Mouse (Mus musculus): ENCODE results near the gene Dchs2.
"Not testable (repeated sequence)": the region's sequence is repeated elsewhere in the genome, so short reads cannot be mapped to it uniquely, and the experiment has no call there.

The Dchs2 gene

DNA sequence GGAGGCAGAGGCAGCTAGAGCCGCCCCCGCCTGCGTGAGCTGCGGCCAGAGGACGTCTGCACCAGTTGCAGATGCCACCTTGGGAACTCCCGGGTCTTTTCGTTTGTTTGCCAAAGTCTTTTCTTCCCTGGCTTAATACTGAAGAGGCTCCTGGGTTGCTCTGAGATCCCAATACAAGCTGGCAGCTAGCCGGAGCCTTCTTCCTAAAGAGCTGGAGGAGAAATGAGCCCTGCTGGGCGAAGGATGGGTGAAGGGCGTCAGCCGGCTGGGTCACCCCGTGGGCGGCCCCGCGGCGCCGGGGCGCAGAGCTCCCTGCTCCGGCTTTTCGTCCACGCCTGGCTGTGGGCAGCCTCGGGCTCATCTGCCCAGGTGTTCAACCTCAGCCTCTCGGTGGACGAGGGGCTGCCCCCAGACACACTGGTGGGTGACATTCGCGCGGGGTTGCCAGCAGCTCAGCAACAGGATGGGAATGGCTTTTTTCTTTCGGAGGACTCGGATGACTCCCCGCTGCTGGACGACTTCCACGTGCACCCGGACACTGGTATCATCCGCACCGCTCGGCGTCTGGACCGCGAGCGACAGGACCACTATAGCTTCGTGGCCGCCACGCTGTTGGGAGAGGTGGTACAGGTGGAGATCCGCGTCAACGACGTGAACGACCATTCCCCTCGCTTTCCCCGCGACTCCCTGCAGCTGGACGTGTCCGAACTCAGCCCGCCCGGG, at the start of gene Dchs2:
Dchs2 (plus strand) TSS at position 223 of the 723 bp plus-strand sequence.
- DNase-seq (ENCODE audit: low read depth, low spot score) = no peak

- peak; percentile 13 for DNase-seq (ENCODE audit: low read depth, low spot score)
Observed at GRCm38 (mm10) chr3:83080567-83081055, 47.1 kb upstream of the Dchs2 start.

DNA sequence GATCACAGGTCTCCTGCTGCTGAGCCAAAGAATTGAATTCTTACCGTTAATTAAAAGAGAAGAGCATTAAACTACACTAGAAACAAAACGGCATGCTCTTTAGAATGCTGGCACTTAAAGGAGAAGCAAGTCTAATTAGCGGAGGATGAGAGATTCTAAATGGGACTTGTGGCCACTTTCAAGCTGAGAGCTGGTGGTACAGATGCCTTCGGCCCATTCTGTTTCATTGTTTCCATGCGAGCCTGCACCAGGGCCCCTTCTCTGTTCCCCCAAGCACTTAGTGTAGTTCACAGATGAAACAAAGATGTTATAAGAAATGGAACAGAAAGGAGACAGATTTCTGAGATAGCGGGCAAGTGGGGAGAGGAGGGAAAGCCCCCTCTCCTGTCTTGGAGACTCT, 30.2 kb upstream of the Dchs2 start:
- DNase-seq (ENCODE audit: low read depth, low spot score) = no peak

GRCm38 (mm10) chr3:83098546-83099034, 29.2 kb upstream of the Dchs2 start:
- DNase-seq (ENCODE audit: low read depth, low spot score) = no peak

GRCm38 (mm10) chr3:83099139-83099538, 28.6 kb upstream of the Dchs2 start:
- DNase-seq (ENCODE audit: low read depth, low spot score) = no peak

DNA sequence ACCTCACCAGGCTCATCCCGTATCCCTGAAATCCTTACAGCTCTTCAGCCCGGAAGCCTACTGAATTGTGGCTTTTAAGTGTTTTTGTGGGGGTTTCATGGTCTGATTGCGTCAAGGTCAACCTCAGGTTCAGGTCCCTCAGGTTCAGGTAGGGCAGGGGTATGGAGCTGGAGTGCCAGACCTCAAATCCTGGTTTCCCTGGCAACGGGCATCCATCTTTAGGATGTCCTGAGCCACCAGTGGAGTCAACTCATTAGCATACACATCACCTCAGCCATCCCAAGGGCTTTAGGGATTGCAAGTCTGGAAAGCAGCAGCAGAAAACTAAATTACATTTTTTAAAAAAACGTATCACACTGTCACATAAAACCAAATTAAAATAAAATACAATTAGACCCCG, 28.1 kb upstream of the Dchs2 start:
- no peak for DNase-seq (ENCODE audit: low read depth, low spot score)

GRCm38 (mm10) chr3:83102286-83102685, 25.5 kb upstream of the Dchs2 start:
- no peak for DNase-seq (ENCODE audit: low read depth, low spot score)

DNA sequence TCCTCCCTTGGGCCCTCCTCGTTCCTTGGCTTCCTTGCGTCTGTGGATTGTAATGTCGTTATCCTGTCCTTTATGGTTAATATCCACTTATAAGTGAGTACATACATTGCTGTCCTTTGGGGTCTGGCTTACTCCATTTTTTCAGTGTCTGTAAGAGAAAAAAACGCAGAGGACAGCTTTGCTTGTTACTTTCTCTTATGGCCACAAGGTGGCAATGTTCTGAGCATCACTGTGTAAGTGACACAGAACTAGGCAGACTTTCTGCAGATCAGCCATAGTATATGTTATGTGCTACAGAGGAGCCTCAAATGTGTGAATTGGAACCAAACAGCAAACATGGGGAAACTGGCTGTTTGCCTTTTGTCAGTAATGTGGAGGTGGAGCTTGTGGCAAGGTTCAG, 17.6 kb upstream of the Dchs2 start:
- no peak for DNase-seq (ENCODE audit: low read depth, low spot score)

DNA sequence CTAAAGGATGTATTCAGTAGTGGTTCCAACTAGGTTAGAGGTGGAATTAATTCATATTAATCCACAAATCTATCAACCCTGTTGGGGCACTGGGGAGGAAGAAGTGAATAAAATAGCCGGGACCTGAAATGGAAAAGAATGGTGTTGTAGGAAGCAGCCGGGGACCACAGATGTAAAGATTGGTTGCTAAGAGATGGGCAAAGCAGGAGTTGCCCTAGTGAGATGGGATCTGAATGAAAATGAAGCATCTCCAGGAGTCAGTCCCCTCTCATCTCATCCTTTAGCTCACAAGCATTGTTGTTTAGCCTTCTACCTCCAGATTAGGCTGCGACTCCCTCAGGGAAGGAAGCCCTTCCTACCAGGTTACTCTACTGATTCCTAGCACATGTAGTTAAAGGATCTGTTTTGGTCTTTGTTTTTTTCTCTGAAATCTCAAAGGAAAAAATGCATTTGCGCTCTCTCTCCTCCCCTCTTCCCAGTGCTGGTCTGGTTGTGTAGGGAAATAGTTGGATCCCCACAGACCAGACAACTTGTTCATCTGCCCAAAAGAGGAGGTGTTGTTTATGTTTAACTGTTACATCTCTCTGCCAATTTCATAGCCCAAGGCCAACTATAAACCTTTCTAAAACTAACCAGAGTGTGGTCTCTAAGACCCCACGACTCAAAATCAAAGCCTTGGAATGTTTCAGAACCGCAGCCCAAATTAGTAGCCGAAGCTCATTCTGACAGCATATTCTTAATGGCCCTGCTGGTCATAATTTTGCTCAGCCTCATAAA, 16.1 kb upstream of the Dchs2 start:
- DNase-seq (ENCODE audit: low read depth, low spot score) = no peak

DNA sequence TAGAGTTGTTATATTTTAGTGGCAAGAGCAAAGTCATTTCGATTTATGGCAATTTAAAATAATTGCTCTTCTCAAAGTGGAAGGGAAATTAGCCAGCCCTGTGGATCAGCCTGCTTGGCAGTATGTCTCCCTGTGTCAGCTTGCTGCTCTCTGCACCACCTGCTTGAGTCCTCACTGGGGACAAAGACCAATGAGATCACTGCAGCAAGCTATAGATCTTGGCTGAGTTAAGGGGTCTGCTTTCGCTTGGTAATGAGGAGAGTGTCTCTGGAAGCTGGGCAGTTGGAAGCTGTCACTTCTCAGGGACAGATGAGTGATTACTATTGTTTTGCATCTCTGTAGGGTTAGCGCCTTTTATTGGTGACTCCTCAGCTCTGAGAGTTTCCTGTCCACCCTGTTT, 14.9 kb upstream of the Dchs2 start:
- no peak for DNase-seq (ENCODE audit: low read depth, low spot score)

GRCm38 (mm10) chr3:83114946-83115345, 12.8 kb upstream of the Dchs2 start:
- DNase-seq (ENCODE audit: low read depth, low spot score) = no peak

DNA sequence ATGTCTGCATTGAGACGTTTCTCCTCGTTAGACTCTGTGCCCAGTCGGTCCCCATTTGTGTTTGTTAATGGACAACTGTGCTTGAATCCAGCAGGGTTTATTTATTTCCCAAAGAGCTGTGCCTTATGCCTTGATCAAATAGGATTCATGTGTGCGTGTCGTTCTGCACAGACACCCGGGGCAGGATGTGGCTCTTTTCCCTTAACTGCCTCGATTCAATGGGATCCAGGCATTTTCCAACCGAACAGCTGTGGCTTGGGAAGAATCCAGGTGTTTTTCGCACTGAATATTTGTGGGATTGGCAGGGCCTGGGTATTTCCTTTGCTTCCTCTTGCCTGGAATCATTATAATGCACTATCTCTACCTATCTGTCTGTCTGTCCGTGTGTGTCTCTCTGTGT, 10.2 kb upstream of the Dchs2 start:
- no peak for DNase-seq (ENCODE audit: low read depth, low spot score)

DNA sequence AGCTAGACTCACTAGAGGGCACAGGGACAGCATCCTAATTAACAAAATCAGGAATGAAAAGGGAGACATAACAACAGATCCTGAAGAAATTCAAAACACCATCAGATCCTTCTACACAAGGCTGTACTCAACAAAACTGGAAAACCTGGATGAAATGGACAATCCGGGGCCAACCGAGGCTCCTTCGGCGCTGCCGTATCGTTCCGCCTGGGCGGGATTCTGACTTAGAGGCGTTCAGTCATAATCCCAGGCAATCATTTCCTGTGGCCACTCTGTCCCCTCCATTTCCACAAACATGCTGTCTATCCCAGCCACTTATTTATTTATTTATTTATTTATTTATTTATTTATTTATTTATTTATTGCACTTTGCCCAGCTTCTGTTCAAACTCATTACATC, 3.8 kb upstream of the Dchs2 start:
- DNase-seq (ENCODE audit: low read depth, low spot score) = not testable (repeated sequence)

GRCm38 (mm10) chr3:83127088-83127725, 541 bp upstream of the Dchs2 start:
- DNase-seq (ENCODE audit: low read depth, low spot score) = no peak

- DNase-seq (ENCODE audit: low read depth, low spot score) = no peak
Observed at GRCm38 (mm10) chr3:83128449-83128922, 738 bp downstream of the Dchs2 start.

DNA sequence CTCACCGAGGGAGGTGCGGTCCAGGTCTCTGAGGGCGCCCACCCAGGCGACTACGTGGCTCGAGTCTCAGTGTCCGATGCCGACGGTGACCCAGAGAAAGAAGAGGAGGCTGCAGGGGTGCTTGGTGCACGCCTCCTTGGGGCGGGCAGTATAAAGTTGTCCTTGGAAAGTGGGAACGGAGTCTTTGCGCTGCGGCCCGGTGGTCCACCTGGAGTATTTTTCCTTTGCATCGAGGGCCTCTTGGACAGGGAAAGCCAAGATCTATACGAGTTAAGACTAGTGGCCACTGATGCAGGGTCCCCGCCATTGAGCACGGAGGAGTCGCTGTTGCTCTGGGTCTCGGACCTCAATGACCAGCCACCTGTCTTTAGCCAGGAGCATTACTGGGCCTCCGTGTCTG, 1.4 kb downstream of the Dchs2 start:
- DNase-seq (ENCODE audit: low read depth, low spot score) = no peak

DNA sequence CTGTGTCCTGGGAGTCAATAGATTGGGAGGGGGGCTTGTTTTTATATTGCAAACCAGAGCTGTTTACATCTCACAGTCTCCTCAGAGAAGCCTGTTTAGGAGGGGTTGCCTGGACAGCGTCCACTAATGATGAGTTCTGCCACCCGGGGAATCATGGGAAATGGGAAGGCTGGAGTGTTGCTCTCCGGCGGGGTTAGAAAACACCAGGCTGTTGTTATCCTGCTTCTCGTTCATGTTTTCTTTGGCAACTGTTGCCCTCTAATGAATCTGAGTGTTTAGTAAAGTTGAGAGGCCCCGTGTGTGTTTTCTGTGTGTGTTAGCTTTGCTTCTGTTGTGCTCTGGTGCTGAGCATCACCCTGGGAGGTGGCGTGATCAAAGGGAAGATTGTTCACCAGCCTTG, 8.7 kb downstream of the Dchs2 start:
- DNase-seq (ENCODE audit: low read depth, low spot score) = no peak

- no peak for DNase-seq (ENCODE audit: low read depth, low spot score)
Observed at GRCm38 (mm10) chr3:83138820-83139219, 11.1 kb downstream of the Dchs2 start.

DNA sequence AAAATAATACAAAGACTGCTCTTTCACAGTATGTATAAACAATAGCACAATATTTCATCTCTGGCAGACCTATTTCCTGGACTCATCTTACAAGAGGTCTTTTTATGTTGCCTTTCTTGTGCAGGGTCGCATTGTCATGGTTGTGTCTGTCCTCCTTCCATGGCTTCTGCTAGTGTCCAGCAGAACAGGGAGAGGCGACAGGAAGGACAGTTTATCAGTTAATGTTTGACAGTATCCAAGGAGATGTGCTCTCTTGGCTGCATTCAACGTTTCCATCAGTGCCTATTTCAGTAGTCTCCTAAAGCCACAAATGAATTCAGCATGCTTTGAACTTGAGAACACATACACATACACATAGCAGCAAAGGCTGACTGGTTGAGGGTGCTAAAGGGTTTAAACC, 17.9 kb downstream of the Dchs2 start:
- DNase-seq (ENCODE audit: low read depth, low spot score) = no peak

GRCm38 (mm10) chr3:83147273-83148054, 19.7 kb downstream of the Dchs2 start:
- no peak for DNase-seq (ENCODE audit: low read depth, low spot score)

DNA sequence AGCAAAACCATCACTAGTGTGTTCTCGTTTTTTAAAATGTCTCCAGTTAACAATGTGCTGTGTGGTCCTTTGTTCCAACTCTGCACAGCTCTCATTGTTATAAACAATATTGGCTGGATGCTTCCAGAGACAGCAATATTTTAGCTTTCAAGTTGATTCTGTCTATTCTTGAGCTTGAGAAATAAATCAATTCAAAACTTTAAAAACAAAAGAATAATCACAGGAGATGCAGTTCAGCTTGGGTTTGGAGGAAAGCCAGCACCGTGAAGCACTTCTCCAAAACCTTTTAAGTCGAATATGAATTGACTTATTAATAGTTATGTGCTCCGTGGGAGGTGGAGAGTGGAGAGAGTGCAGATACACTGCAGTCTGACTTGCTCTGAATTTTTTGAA, 20.3 kb downstream of the Dchs2 start:
- no peak for DNase-seq (ENCODE audit: low read depth, low spot score)
